Mouse (Mus musculus) T-helper 2 cell (primary cell): ENCODE measurements around the gene Npy4r.

Source experiments
- in situ Hi-C: fragments of 300-600 bp; cut with MboI, MseI; formaldehyde crosslinking; loops from one replicate; pipeline ENCODE4 v1.15.1; 2025; ENCODE audit warnings: high pct_unique_total_duplicates

Gene Npy4r

GRCm38 (mm10) chr14:34120016-34120910 lies 32.0 kb downstream of the Npy4r start:
- in situ Hi-C loops: no loop called here

- in situ Hi-C loops: no loop called here
Measured at GRCm38 (mm10) chr14:34119046-34119723, 33.1 kb downstream of the Npy4r start.

GRCm38 (mm10) chr14:34114311-34114710 lies 38.0 kb downstream of the Npy4r start:
- in situ Hi-C loops: no loop called here

- in situ Hi-C loops: no loop called here
Measured at GRCm38 (mm10) chr14:34107594-34107993, 44.7 kb downstream of the Npy4r start.

- in situ Hi-C loops: no loop called here
Measured at GRCm38 (mm10) chr14:34106389-34107062, 45.8 kb downstream of the Npy4r start.

- in situ Hi-C loops: no loop called here
Measured at GRCm38 (mm10) chr14:34104892-34105291, 47.4 kb downstream of the Npy4r start.

GRCm38 (mm10) chr14:34103855-34104254 lies 48.4 kb downstream of the Npy4r start:
- in situ Hi-C loops: no loop called here

- in situ Hi-C loops: no loop called here
Measured at GRCm38 (mm10) chr14:34102601-34103000, 49.7 kb downstream of the Npy4r start, which contains the start of gene A630023A22Rik. Gene A630023A22Rik, minus strand, starts transcription at chr14:34102754.

GRCm38 (mm10) chr14:34096161-34096560 lies 56.1 kb downstream of the Npy4r start:
- in situ Hi-C loops: no loop called here
